Mouse (Mus musculus) gonadal fat pad, adult 2 months (tissue): ENCODE results near the gene Kdelc2. TPM values are rescaled to one million over a fixed set of nuclear protein-coding genes. Genes with fewer than 3 reads are reported as not detected.

Source experiments
- DNase-seq: peaks from one replicate; pipeline ENCODE4 v3.0.0-alpha.2; 2012; ENCODE audit warnings: low read depth
- polyA plus RNA-seq: library from polyadenylated mRNA; depleted of rRNA; stranded (reverse); fragments of >200 nt; gene quantifications from 2 replicates; pipeline ENCODE4 v1.2.3, GENCODE M21; 2012; rRNA removed

Gene Kdelc2
- polyA plus RNA-seq, result 5.8 and 8.4 TPM in 2 replicates

GRCm38 (mm10) chr9:53383951-53384866 lies at the start of gene Kdelc2:
Gene Kdelc2 (plus strand): TSS chr9:53384025.
- DNase-seq, result peak; percentile 94

- DNase-seq, result no peak
Observed at GRCm38 (mm10) chr9:53335131-53335530, 48.7 kb upstream of the Kdelc2 start.

- no peak for DNase-seq
Observed at GRCm38 (mm10) chr9:53339603-53340002, 44.2 kb upstream of the Kdelc2 start.

GRCm38 (mm10) chr9:53340328-53340916 lies 43.4 kb upstream of the Kdelc2 start:
- peak; percentile 46 for DNase-seq

- DNase-seq, result peak; percentile 42
Observed at GRCm38 (mm10) chr9:53340969-53341368, 42.9 kb upstream of the Kdelc2 start.

- DNase-seq, result no peak
Observed at GRCm38 (mm10) chr9:53341981-53342380, 41.8 kb upstream of the Kdelc2 start.

GRCm38 (mm10) chr9:53344646-53345432 lies 39.0 kb upstream of the Kdelc2 start:
- no peak for DNase-seq

- DNase-seq, result no peak
Observed at GRCm38 (mm10) chr9:53345728-53346127, 38.1 kb upstream of the Kdelc2 start.

GRCm38 (mm10) chr9:53346402-53346801 lies 37.4 kb upstream of the Kdelc2 start:
- no peak for DNase-seq

GRCm38 (mm10) chr9:53349211-53349610 lies 34.6 kb upstream of the Kdelc2 start:
- DNase-seq, result no peak

- no peak for DNase-seq
Observed at GRCm38 (mm10) chr9:53350331-53350730, 33.5 kb upstream of the Kdelc2 start.

- no peak for DNase-seq
Observed at GRCm38 (mm10) chr9:53351899-53352298, 31.9 kb upstream of the Kdelc2 start.

- DNase-seq, result no peak
Observed at GRCm38 (mm10) chr9:53353161-53353560, 30.7 kb upstream of the Kdelc2 start.

GRCm38 (mm10) chr9:53356219-53357155 lies 27.3 kb upstream of the Kdelc2 start:
- peak; percentile 98 for DNase-seq

- DNase-seq, result no peak
Observed at GRCm38 (mm10) chr9:53371339-53371738, 12.5 kb upstream of the Kdelc2 start.

GRCm38 (mm10) chr9:53375907-53376306 lies 7.9 kb upstream of the Kdelc2 start:
- no peak for DNase-seq

GRCm38 (mm10) chr9:53376820-53377219 lies 7.0 kb upstream of the Kdelc2 start:
- no peak for DNase-seq

GRCm38 (mm10) chr9:53377597-53377996 lies 6.2 kb upstream of the Kdelc2 start:
- DNase-seq, result no peak

- DNase-seq, result no peak
Observed at GRCm38 (mm10) chr9:53378171-53378570, 5.7 kb upstream of the Kdelc2 start.

GRCm38 (mm10) chr9:53380595-53380994 lies 3.2 kb upstream of the Kdelc2 start:
- no peak for DNase-seq

GRCm38 (mm10) chr9:53381113-53381615 lies 2.7 kb upstream of the Kdelc2 start:
- no peak for DNase-seq
